Mouse (Mus musculus) hindbrain, embryonic 13.5 days (tissue): ENCODE results near the gene Gm45062. TPM values are rescaled to one million over a fixed set of nuclear protein-coding genes. Genes with fewer than 3 reads are reported as not detected.

ENCODE experiments used
- ATAC-seq: fragments of 200-750 bp; cut with Nextera tagmentation; 2 replicates; pipeline ENCODE4 v1.8.0; 2017; ENCODE audit warnings: moderate TSS enrichment; ENCODE audit not compliant: low FRiP score
- H3K27ac ChIP-seq: fragments of 300-500 bp; sonication (generic); 2 replicates; pipeline ENCODE4 v1.5.1; 2015; ENCODE audit warnings: inconsistent platforms, mild to moderate bottlenecking, moderate library complexity
- H3K27me3 ChIP-seq: fragments of 300-500 bp; sonication (generic); 2 replicates; pipeline ENCODE4 v1.6.1; 2015; ENCODE audit warnings: mild to moderate bottlenecking, inconsistent platforms
- H3K36me3 ChIP-seq: fragments of 300-500 bp; sonication (generic); 2 replicates; pipeline ENCODE4 v1.6.1; 2015; ENCODE audit warnings: mild to moderate bottlenecking, inconsistent platforms
- H3K4me1 ChIP-seq: fragments of 300-500 bp; sonication (generic); replicated peaks from 2 replicates; pipeline ENCODE4 v1.6.1; 2015; ENCODE audit warnings: inconsistent platforms
- H3K4me2 ChIP-seq: fragments of 300-500 bp; sonication (generic); 2 replicates; pipeline ENCODE4 v1.6.1; 2015; ENCODE audit warnings: inconsistent platforms, mild to moderate bottlenecking, moderate library complexity
- H3K4me3 ChIP-seq: fragments of 300-500 bp; sonication (generic); 2 replicates; pipeline ENCODE4 v1.5.1; 2015; ENCODE audit warnings: mild to moderate bottlenecking, inconsistent platforms
- H3K9ac ChIP-seq: fragments of 300-500 bp; sonication (generic); 2 replicates; pipeline ENCODE4 v1.6.1; 2015; ENCODE audit warnings: mild to moderate bottlenecking, inconsistent platforms
- H3K9me3 ChIP-seq: fragments of 300-500 bp; sonication (generic); 2 replicates; pipeline ENCODE4 v1.6.1; 2016; ENCODE audit warnings: inconsistent platforms
- WGBS: fragments of 180-500 bp; shearing (Covaris S2); methylation state at CpG from one replicate; pipeline ENCODE4 v1.1.7; 2015; 5-methylcytosine and 5-hydroxymethylcytosine counted together
- polyA plus RNA-seq: library from polyadenylated mRNA; unstranded; fragments of >200 nt; fragmentation: Nextera tagmentation; extraction: Ambion mirVana; gene quantifications from 2 replicates; pipeline ENCODE4 v1.2.1, GENCODE M21; 2015

Gene Gm45062
- polyA plus RNA-seq, 1 experiment from 2014 or later, result 15.0 TPM

DNA sequence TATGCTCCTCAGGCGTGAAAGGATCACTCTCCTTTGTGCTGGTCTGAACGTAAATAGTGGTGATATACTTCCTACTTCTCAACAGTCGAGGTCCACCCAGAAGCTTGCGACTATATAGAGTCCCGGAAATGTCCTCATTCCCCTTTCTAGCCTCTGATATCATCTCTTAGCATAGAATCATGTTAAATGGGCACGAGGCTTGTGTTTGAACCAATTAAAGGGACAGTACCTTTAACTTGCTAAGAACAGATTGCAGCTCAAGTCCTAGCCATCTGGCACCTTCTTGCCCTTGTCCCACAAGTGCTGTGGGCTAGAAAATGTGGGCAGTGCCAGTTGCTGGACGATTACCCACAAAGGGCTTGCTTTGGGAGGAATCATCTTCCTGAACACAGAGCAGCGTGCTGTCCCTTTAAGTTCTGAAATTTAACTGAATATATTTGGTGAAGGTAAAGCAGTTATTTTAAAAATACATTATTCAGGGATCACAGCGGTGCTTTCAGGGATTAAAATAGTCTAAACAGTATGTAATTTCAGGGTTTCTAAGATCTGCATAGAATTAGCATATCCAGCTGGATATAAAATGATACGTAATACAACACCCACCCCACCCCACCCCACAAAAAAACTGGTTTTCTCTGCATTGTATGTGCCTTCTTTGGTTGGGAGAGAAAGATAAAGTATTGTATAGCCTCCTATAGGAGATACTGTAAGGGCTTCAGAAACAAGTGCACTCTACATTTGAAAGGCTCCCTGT lies 153.8 kb downstream of the Gm45062 start:
- 67% methylated on average over 10 of the region's 10 CpGs for WGBS
- no peaks in the 10 kb centered on the region for H3K36me3 ChIP-seq
- H3K4me1 ChIP-seq, result peaks cover 8% of the 10 kb centered on the region; the same call in 1 of the 2 replicates
- no peak overlapping the region for H3K27ac ChIP-seq
- H3K9ac ChIP-seq, result no peak overlapping the region
- H3K4me3 ChIP-seq, result no peak overlapping the region
- ATAC-seq, result peak; percentile 44; the same call in 1 of the 2 replicates
- no peak overlapping the region for H3K4me2 ChIP-seq
- H3K27me3 ChIP-seq, result no peaks in the 10 kb centered on the region
- no peaks in the 10 kb centered on the region for H3K9me3 ChIP-seq

DNA sequence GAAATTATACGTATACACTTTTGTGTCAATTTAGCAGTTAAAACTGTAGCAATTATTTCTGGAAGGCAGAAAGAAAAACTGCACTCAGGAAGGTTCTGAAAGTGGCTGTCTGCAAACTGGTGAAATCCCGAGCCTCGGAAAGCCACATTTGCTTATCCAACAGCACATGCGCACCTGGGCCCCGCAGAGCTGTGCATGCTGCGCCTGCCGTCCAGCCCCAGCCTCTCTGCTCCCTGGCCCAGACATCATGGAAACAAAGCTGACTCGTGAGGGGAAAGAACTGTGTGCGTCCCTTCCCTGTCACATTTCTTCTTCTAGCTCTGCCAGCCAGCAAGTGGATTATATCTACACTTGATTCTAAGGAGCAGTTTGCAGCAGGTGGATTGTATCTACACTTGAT lies 154.8 kb downstream of the Gm45062 start:
- H3K9ac ChIP-seq, result no peak overlapping the region
- H3K9me3 ChIP-seq, result no peaks in the 10 kb centered on the region
- H3K4me1 ChIP-seq, result peaks cover 8% of the 10 kb centered on the region; the same call in 1 of the 2 replicates
- H3K4me3 ChIP-seq, result no peak overlapping the region
- H3K36me3 ChIP-seq, result no peaks in the 10 kb centered on the region
- WGBS, result 62% methylated on average over 9 of the region's 9 CpGs
- 0 out of 2 replicates have a peak overlapping the region, but pooled peaks have one; percentile 35 for H3K27ac ChIP-seq
- 0 out of 2 replicates have a peak overlapping the region, but pooled peaks have one; percentile 13 for H3K4me2 ChIP-seq
- no peaks in the 10 kb centered on the region for H3K27me3 ChIP-seq
- ATAC-seq, result no peak

DNA sequence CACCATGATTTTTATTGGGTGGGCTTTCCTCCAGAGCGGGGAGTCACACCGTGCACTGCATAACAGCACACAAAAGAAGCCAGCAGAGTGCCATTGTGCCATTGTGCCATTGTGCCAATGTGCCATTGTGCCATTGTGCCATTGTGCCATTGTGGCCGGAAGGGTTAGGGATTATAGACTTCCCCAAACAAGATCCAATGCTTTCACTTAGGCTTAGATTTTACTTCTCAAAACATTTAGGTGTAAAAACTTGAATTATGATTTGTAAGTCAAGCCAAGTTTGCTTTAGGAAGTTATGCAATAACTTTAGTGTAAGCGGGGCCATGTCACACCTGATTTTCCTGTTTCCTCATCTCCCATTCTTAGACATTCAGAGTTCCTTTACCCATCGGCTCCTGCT lies 156.6 kb downstream of the Gm45062 start:
- H3K9ac ChIP-seq, result no peak overlapping the region
- H3K4me3 ChIP-seq, result no peak overlapping the region
- peaks cover 12% of the 10 kb centered on the region for H3K4me1 ChIP-seq
- WGBS, result 69% methylated on average over 5 of the region's 5 CpGs
- no peak overlapping the region for H3K27ac ChIP-seq
- H3K9me3 ChIP-seq, result no peaks in the 10 kb centered on the region
- no peaks in the 10 kb centered on the region for H3K36me3 ChIP-seq
- H3K27me3 ChIP-seq, result no peaks in the 10 kb centered on the region
- ATAC-seq, result no peak
- H3K4me2 ChIP-seq, result no peak overlapping the region

DNA sequence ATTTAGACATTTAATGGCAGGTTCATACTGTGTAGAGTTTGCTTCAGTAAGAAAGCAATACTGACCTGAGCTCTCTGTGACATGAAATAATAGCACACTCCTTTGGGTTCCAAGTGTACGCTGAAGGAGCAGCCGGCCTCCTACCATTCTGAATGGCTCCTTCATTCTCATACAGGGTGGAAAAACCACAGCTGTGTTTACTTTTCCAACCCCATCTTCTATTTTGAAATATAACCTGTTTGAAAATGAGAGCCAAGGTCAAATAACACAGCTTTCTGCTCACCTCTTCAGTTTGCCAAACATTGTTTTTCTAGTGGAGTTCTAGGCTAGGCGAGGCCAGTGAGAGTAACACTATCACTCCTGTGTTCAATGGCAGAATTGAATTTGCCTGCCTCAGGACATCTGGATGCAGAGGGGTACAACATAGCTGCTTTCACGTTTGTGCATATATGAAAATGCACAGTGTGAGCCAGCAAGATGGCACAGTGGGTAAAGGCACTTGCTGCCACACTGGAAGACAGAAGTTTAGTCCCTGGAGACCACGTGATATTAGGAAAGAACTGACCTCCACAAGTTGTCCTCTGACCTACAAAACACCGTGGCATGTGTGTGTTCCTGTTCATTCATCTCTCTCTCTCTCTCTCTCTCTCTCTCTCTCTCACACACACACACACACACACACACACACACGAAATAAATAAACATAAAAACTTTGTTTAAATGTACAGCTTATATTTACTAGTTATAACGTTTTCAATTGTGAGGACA lies 157.7 kb downstream of the Gm45062 start:
- Histone ChIP-seq H3K27me3 (no peaks in the 10 kb centered on the region), H3K36me3 (no peaks in the 10 kb centered on the region), H3K27ac (no peak overlapping the region), H3K4me3 (no peak overlapping the region), H3K4me2 (no peak overlapping the region), H3K9ac (no peak overlapping the region), H3K9me3 (no peaks in the 10 kb centered on the region), H3K4me1 (peaks cover 23% of the 10 kb centered on the region)
- no peak for ATAC-seq
- 82% methylated on average over 8 of the region's 8 CpGs for WGBS

DNA sequence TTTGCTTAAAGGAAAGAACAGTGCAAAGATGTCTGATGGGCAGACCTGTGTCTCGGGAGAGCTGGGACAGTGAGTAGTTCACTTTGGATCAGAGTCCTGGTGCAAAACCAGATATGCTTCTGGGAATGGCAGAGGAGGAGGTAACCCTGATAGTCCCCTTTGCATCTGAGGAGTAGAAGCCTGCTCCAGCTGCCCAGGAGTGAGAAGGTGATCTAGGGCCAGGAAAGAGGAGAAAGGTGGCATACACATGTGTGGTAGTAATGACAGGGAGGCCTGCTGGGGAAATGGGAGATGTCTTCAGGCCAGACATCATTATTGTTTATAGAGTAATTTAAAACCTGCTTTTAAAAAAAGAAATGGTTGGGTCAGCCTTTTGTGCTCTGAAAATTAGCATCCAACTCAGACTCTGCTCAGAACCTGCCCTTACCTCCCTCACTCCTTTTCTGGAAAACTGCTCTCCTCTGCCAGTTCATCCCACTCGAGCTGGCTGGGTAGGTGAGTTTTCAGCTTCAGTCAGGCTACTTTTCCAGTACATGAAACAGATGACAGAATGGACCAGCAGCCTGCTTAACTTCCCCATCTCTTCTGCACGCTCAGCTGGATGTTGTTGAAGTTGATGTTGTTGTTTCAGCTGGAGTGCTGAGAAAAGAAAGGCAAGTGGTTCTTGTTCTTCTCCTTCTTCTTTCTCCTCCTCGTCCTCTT lies 160.4 kb downstream of the Gm45062 start:
- no peak for ATAC-seq
- Histone ChIP-seq H3K4me3 (no peak overlapping the region), H3K4me1 (peaks cover 26% of the 10 kb centered on the region)

DNA sequence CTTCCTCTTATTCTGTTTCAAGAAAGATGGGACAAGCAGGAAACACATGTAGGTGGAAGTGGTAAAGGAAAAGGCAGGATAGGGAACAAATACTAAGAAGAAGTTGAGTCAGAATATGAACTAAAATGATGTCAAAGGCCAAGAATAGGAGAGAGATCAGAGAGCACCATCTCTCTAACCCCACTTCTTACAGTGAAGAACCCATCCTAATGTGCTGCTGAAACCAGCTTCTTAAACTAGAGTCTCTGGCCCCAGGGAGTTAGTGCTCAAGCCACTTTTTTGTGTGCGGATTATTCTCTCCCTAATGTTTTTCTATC lies 160.9 kb downstream of the Gm45062 start:
- no peak overlapping the region for H3K4me3 ChIP-seq
- no peaks in the 10 kb centered on the region for H3K27me3 ChIP-seq
- H3K27ac ChIP-seq, result no peak overlapping the region
- peaks cover 26% of the 10 kb centered on the region for H3K4me1 ChIP-seq
- no peaks in the 10 kb centered on the region for H3K36me3 ChIP-seq
- H3K9me3 ChIP-seq, result no peaks in the 10 kb centered on the region
- H3K9ac ChIP-seq, result no peak overlapping the region
- 89% methylated on average over 1 of the region's 1 CpGs for WGBS
- H3K4me2 ChIP-seq, result no peak overlapping the region
- ATAC-seq, result no peak

More for the DNA sequence above, 160.4 kb downstream of the Gm45062 start:
- Histone ChIP-seq H3K36me3 (no peaks in the 10 kb centered on the region), H3K9me3 (no peaks in the 10 kb centered on the region), H3K4me2 (no peak overlapping the region), H3K27me3 (no peaks in the 10 kb centered on the region), H3K27ac (no peak overlapping the region), H3K9ac (no peak overlapping the region)
- 72% methylated on average over 4 of the region's 4 CpGs for WGBS

DNA sequence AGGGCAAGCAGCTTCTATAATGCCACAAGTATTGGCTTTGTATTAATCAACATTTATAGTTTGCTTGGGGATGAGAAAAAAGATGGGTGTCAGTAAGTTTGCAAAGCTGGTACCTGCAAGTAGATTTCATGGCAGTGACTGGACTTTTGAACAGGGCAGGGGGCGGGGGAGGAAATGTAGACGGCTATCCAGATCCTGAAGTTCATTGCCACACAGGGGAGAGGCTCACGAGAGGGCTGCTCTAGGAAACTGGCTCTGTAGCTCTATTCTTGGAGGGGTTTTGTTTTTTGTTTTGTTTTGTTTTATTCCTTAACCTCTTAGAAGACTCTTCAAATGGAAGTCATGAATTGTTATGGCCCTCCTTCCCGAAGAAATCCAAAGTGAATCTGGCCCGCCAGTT lies 162.2 kb downstream of the Gm45062 start:
- no peak overlapping the region for H3K4me2 ChIP-seq
- no peaks in the 10 kb centered on the region for H3K36me3 ChIP-seq
- no peaks in the 10 kb centered on the region for H3K9me3 ChIP-seq
- peak overlapping the region; percentile 53 for H3K27ac ChIP-seq
- ATAC-seq, result no peak
- H3K4me1 ChIP-seq, result peaks cover 26% of the 10 kb centered on the region
- no peak overlapping the region for H3K9ac ChIP-seq
- H3K27me3 ChIP-seq, result no peaks in the 10 kb centered on the region
- no peak overlapping the region for H3K4me3 ChIP-seq
- WGBS, result 81% methylated on average over 5 of the region's 5 CpGs

DNA sequence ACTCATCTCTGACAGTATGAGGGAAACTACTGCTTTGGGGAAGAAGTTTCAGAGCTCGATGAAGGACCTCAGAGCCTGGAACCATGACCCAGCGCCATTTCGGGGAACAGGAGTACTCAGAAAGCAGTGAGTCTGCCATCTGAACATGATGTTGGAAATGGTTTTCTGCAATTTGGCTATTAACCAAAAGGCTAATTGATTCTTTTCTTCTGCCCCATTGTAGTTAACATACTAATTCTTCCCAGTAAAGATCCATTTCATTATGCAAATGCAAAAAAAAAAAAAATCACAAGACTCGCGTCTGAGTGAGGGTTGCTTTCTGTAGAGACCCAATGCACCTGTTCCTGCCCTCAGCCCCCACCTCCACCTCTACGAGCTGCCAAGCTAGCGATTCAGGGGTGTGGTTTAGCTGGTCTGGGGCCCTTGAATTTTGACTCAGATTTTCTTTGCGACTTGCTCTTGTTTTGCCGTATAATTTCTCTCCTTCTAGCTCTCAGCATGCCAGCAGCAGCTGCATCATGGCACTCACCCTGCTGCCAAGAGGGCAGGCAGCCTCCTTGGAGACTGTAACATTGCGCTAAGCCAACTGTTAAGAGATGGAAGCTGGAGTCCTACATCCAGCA lies 162.8 kb downstream of the Gm45062 start:
- 0 out of 2 replicates have a peak overlapping the region, but pooled peaks have one; percentile 29 for H3K4me2 ChIP-seq
- H3K27me3 ChIP-seq, result no peaks in the 10 kb centered on the region
- ATAC-seq, result peak; percentile 67
- 51% methylated on average over 10 of the region's 10 CpGs for WGBS
- H3K4me3 ChIP-seq, result no peak overlapping the region
- no peak overlapping the region for H3K9ac ChIP-seq
- peaks cover 26% of the 10 kb centered on the region for H3K4me1 ChIP-seq
- no peaks in the 10 kb centered on the region for H3K9me3 ChIP-seq
- peaks cover 2% of the 10 kb centered on the region; the same call in 1 of the 2 replicates for H3K36me3 ChIP-seq
- peak overlapping the region; percentile 53 for H3K27ac ChIP-seq

DNA sequence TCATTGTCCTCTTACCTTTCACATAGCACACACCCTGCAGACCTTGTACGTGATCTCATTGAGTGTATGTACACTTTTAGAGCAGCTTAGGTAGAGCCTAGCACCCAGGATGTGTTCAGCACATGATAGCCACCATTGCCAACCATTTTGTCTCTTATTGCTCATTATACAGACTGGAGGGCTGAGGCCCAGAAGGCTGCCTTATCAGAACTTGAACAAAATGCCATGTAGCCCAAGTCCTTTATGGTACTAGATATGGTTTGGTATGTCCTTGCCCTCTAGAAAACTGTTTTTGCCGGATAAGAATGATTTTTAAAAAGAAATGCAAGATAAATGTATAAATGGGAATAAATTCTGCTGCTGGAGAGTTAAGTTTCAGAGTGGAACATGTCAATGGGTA lies 163.9 kb downstream of the Gm45062 start:
- no peak overlapping the region for H3K4me3 ChIP-seq
- H3K4me1 ChIP-seq, result peaks cover 26% of the 10 kb centered on the region
- H3K27me3 ChIP-seq, result no peaks in the 10 kb centered on the region
- no peaks in the 10 kb centered on the region for H3K9me3 ChIP-seq
- no peak overlapping the region for H3K9ac ChIP-seq
- no peak overlapping the region for H3K4me2 ChIP-seq
- H3K27ac ChIP-seq, result no peak overlapping the region; the same call in 1 of the 2 replicates
- WGBS, result 85% methylated on average over 2 of the region's 2 CpGs
- ATAC-seq, result no peak
- peaks cover 3% of the 10 kb centered on the region; the same call in 1 of the 2 replicates for H3K36me3 ChIP-seq

DNA sequence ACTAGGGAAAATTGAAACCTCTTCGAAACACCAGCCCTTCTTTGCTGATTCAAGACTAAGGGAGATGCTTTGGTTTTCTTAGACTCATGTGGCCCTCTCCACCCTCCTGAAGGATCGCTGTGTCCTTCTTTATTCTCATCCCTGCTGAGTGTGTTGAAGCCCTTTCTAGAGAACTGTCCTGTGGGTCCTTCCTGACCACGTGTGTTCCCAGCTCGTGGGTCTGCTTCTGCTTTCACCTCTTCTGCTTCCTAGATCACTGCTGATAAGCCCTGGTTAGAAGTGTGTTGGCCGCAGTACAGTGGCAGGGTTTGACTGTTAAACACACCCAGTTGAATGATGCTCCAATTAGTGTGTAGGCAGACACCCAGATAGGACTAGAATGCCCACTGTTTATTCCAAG lies 168.4 kb downstream of the Gm45062 start:
- Histone ChIP-seq H3K9ac (no peak overlapping the region), H3K9me3 (no peaks in the 10 kb centered on the region), H3K4me1 (peaks cover 5% of the 10 kb centered on the region; the same call in 1 of the 2 replicates), H3K27me3 (no peaks in the 10 kb centered on the region), H3K36me3 (peaks cover 3% of the 10 kb centered on the region; the same call in 1 of the 2 replicates), H3K27ac (no peak overlapping the region), H3K4me2 (no peak overlapping the region), H3K4me3 (no peak overlapping the region)
- WGBS, result 89% methylated on average over 5 of the region's 5 CpGs
- ATAC-seq, result no peak

DNA sequence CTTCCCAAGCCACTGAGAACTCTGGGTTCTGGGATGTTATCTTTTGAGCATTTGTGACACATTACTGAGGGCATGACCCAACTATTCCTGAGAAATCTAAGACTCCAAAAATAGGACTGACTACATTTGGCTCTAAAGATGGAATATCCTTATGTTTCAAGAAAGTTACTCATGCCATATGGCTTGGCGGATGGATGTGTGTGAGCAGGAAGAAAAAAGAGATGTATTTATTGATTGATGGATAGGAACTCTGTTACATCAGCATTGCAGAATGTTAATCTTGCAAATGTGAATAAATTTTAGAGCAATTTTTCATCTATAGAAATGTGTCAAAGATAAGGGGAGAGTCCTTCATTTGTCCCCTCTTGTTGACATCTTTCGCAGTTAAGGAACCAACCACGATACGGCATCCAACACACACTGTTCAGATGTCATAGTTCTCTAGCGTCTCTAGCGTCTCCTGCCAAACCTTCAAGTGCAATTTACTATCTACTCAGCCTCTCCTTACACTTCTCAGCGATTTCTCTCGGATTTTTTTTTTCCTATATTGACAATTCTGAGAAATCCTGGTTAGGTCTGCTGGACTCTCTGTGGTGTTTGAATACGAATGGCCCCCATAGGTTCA lies 171.5 kb downstream of the Gm45062 start:
- Histone ChIP-seq H3K27me3 (no peaks in the 10 kb centered on the region), H3K9me3 (no peaks in the 10 kb centered on the region), H3K27ac (no peak overlapping the region), H3K4me3 (no peak overlapping the region), H3K36me3 (peaks cover 3% of the 10 kb centered on the region; the same call in 1 of the 2 replicates), H3K4me1 (no peaks in the 10 kb centered on the region), H3K9ac (no peak overlapping the region), H3K4me2 (no peak overlapping the region)
- ATAC-seq, result no peak
- 92% methylated on average over 9 of the region's 9 CpGs for WGBS
